Mouse (Mus musculus) heart, embryonic 15.5 days (tissue): ENCODE data around the gene 2010111I01Rik. TPM values are rescaled to one million over a fixed set of nuclear protein-coding genes. Genes with fewer than 3 reads are reported as not detected.

Source experiments
- ATAC-seq: fragments of 200-750 bp; cut with Nextera tagmentation; replicated peaks from 2 replicates; pipeline ENCODE4 v1.8.0; 2017; ENCODE audit warnings: low read depth, moderate TSS enrichment; ENCODE audit not compliant: insufficient number of reproducible peaks, insufficient read depth, low FRiP score
- H3K27ac ChIP-seq: fragments of 300-500 bp; sonication (generic); 2 replicates; pipeline ENCODE4 v1.5.1; 2015; ENCODE audit warnings: mild to moderate bottlenecking, inconsistent platforms
- H3K27me3 ChIP-seq: fragments of 300-500 bp; sonication (generic); 2 replicates; pipeline ENCODE4 v1.6.1; 2015; ENCODE audit warnings: inconsistent platforms
- H3K36me3 ChIP-seq: fragments of 300-500 bp; sonication (generic); 2 replicates; pipeline ENCODE4 v1.6.1; 2015; ENCODE audit warnings: mild to moderate bottlenecking, inconsistent platforms
- H3K4me1 ChIP-seq: fragments of 300-500 bp; sonication (generic); replicated peaks from 2 replicates; pipeline ENCODE4 v1.6.1; 2015; ENCODE audit warnings: inconsistent platforms
- H3K4me2 ChIP-seq: fragments of 300-500 bp; sonication (generic); 2 replicates; pipeline ENCODE4 v1.6.1; 2015; ENCODE audit warnings: inconsistent platforms, mild to moderate bottlenecking, moderate library complexity
- H3K4me3 ChIP-seq: fragments of 300-500 bp; sonication (generic); 2 replicates; pipeline ENCODE4 v1.5.1; 2015; ENCODE audit warnings: mild to moderate bottlenecking, inconsistent platforms
- H3K9ac ChIP-seq: fragments of 300-500 bp; sonication (generic); 2 replicates; pipeline ENCODE4 v1.6.1; 2015; ENCODE audit warnings: mild to moderate bottlenecking, inconsistent platforms
- H3K9me3 ChIP-seq: fragments of 300-500 bp; sonication (generic); replicated peaks from 2 replicates; pipeline ENCODE4 v1.6.1; 2016; ENCODE audit warnings: inconsistent platforms
- WGBS: fragments of 180-500 bp; shearing (Covaris S2); methylation state at CpG from one replicate; pipeline ENCODE4 v1.1.7; 2015; ENCODE audit warnings: mixed read lengths; 5-methylcytosine and 5-hydroxymethylcytosine counted together
- polyA plus RNA-seq: library from polyadenylated mRNA; unstranded; fragments of >200 nt; fragmentation: Nextera tagmentation; extraction: Ambion mirVana; gene quantifications from 2 replicates; pipeline ENCODE4 v1.2.1, GENCODE M21; 2015

The 2010111I01Rik gene
- polyA plus RNA-seq, 1 experiment from 2014 or later: 59.9 TPM

- 38% methylated on average over 3 of the region's 3 CpGs for WGBS
- no peaks in the 10 kb centered on the region for H3K27me3 ChIP-seq
- ATAC-seq: no peak
- peaks cover 41% of the 10 kb centered on the region for H3K4me1 ChIP-seq
- no peaks in the 10 kb centered on the region for H3K36me3 ChIP-seq
- no peak overlapping the region for H3K4me2 ChIP-seq
- peak overlapping the region; percentile 48 for H3K27ac ChIP-seq
- no peak overlapping the region for H3K9ac ChIP-seq
- no peaks in the 10 kb centered on the region for H3K9me3 ChIP-seq
- no peak overlapping the region for H3K4me3 ChIP-seq
Observed at GRCm38 (mm10) chr13:63117495-63118184, 152.9 kb downstream of the 2010111I01Rik start.

DNA sequence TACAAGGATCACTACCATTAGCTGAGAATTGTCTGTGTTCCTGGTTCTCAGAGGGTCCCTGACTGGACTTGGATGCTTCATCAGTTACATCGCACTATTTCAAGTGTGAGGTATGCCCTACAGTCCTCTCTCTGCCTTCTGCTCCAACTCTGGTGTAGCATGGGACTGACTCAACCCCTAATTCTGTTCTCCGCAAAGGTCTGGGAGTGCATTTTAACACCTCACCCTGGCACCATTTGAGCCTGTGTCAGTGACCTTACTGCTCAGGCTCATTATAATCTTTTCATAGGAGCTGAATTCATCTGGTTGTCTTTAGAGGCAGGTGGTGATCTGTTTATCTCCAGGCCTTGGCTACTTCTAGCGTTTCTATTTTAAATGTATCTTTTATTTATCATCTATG is 154.0 kb downstream of the 2010111I01Rik start:
- Histone ChIP-seq H3K4me1 (peaks cover 34% of the 10 kb centered on the region), H3K9me3 (no peaks in the 10 kb centered on the region), H3K36me3 (no peaks in the 10 kb centered on the region), H3K27me3 (no peaks in the 10 kb centered on the region), H3K4me2 (no peak overlapping the region), H3K9ac (no peak overlapping the region), H3K27ac (peak overlapping the region; percentile 48), H3K4me3 (no peak overlapping the region)
- ATAC-seq: no peak
- 48% methylated on average over 3 of the region's 3 CpGs for WGBS

GRCm38 (mm10) chr13:63120296-63120695 is 155.6 kb downstream of the 2010111I01Rik start:
- Histone ChIP-seq H3K4me1 (peaks cover 23% of the 10 kb centered on the region), H3K9me3 (no peaks in the 10 kb centered on the region), H3K27me3 (no peaks in the 10 kb centered on the region), H3K4me2 (no peak overlapping the region), H3K9ac (no peak overlapping the region), H3K4me3 (no peak overlapping the region), H3K27ac (no peak overlapping the region), H3K36me3 (no peaks in the 10 kb centered on the region)
- ATAC-seq: no peak
- 82% methylated on average over 2 of the region's 2 CpGs for WGBS

DNA sequence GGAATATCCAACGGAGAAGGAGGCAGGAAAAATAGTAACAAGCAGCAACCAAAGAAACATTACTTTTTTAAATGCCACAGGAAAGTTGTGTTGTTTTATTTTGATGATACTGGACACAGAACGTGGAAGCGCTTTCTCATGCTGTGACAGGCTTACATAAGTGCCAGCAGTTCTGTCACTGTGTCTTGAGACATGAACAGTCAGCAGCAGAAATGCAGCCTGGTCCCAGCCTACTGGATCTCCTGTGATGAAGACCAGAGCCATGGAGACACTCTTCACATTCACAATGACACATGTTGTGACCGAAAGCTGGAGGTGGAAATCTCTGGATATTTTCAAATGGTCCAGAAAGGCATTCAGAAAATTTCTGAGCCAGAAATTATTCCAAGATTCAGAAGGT is 157.1 kb downstream of the 2010111I01Rik start:
- no peak overlapping the region for H3K4me2 ChIP-seq
- no peak overlapping the region for H3K4me3 ChIP-seq
- H3K9ac ChIP-seq: no peak overlapping the region
- no peaks in the 10 kb centered on the region for H3K27me3 ChIP-seq
- WGBS: 57% methylated on average over 4 of the region's 4 CpGs
- peaks cover 22% of the 10 kb centered on the region for H3K4me1 ChIP-seq
- no peak for ATAC-seq
- H3K27ac ChIP-seq: no peak overlapping the region
- no peaks in the 10 kb centered on the region for H3K9me3 ChIP-seq
- H3K36me3 ChIP-seq: no peaks in the 10 kb centered on the region

DNA sequence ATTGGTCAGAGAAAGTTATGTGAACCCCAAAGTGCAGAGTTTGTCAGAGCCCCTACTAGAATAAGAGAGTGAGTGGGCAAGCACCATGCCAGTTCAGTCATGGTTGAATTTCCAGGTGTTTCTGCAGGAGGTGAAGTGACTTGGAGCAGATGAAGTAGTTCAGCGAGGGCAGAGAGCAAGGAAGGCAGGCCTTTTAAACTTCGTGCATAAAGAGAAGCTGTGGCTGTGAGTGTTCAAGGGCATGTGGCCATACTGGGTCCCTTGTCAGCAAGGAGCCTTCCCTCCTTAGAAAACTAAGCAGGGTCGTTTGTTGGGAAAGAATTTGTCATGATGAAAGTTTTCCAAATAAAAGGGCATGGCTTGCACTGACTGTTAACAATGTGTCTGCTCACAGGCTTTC is 161.5 kb downstream of the 2010111I01Rik start:
- no peaks in the 10 kb centered on the region for H3K36me3 ChIP-seq
- H3K4me1 ChIP-seq: no peaks in the 10 kb centered on the region
- no peak overlapping the region for H3K4me2 ChIP-seq
- H3K9ac ChIP-seq: no peak overlapping the region
- H3K27ac ChIP-seq: no peak overlapping the region
- H3K4me3 ChIP-seq: no peak overlapping the region
- 71% methylated on average over 3 of the region's 3 CpGs for WGBS
- peaks cover 6% of the 10 kb centered on the region; the same call in 1 of the 2 replicates for H3K9me3 ChIP-seq
- ATAC-seq: no peak
- H3K27me3 ChIP-seq: no peaks in the 10 kb centered on the region

DNA sequence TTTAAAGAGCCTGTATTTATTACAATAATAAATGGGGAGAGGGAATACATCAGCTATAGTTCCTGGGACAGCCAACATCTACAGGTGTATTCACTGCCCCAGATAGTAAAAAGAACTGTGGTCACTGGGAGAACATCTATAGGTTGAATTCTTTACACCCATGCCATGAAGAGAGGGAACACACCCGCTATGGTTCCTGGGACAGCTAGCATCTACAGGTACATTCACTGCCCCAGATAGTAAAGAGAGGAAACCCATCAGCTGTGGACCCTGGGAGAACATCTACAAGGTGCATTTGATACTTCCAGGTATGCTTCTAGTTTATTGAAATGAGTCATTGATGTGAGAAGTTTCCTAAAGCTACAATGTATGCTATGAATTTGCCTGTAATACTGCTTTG is 162.8 kb downstream of the 2010111I01Rik start:
- H3K4me1 ChIP-seq: no peaks in the 10 kb centered on the region
- WGBS: 93% methylated on average over 1 of the region's 1 CpGs
- ATAC-seq: no peak
- H3K27me3 ChIP-seq: no peaks in the 10 kb centered on the region
- H3K9me3 ChIP-seq: peaks cover 6% of the 10 kb centered on the region; the same call in 1 of the 2 replicates
- H3K36me3 ChIP-seq: no peaks in the 10 kb centered on the region
- H3K9ac ChIP-seq: no peak overlapping the region
- H3K4me2 ChIP-seq: no peak overlapping the region
- H3K27ac ChIP-seq: no peak overlapping the region
- H3K4me3 ChIP-seq: no peak overlapping the region

- ATAC-seq: no peak
- WGBS: 67% methylated on average over 5 of the region's 5 CpGs
Observed at GRCm38 (mm10) chr13:63134879-63135421, 170.3 kb downstream of the 2010111I01Rik start.

GRCm38 (mm10) chr13:63135994-63136393 is 171.3 kb downstream of the 2010111I01Rik start:
- no peak overlapping the region for H3K4me3 ChIP-seq
- ATAC-seq: no peak
- 85% methylated on average over 7 of the region's 7 CpGs for whole genome bisulfite sequencing

More at GRCm38 (mm10) chr13:63134879-63135421, 170.3 kb downstream of the 2010111I01Rik start:
- Histone ChIP-seq H3K4me1 (no peaks in the 10 kb centered on the region), H3K4me3 (no peak overlapping the region), H3K36me3 (no peaks in the 10 kb centered on the region), H3K9ac (no peak overlapping the region), H3K27ac (no peak overlapping the region), H3K9me3 (no peaks in the 10 kb centered on the region), H3K27me3 (no peaks in the 10 kb centered on the region), H3K4me2 (no peak overlapping the region)

GRCm38 (mm10) chr13:63136775-63137174 is 172.1 kb downstream of the 2010111I01Rik start:
- H3K4me1 ChIP-seq: peaks cover 3% of the 10 kb centered on the region; the same call in 1 of the 2 replicates

More at GRCm38 (mm10) chr13:63135994-63136393, 171.3 kb downstream of the 2010111I01Rik start:
- no peak overlapping the region for H3K9ac ChIP-seq
- H3K36me3 ChIP-seq: no peaks in the 10 kb centered on the region
- H3K9me3 ChIP-seq: no peaks in the 10 kb centered on the region
- H3K4me1 ChIP-seq: peaks cover 3% of the 10 kb centered on the region; the same call in 1 of the 2 replicates
- H3K4me2 ChIP-seq: no peak overlapping the region
- H3K27me3 ChIP-seq: no peaks in the 10 kb centered on the region
- H3K27ac ChIP-seq: no peak overlapping the region

DNA sequence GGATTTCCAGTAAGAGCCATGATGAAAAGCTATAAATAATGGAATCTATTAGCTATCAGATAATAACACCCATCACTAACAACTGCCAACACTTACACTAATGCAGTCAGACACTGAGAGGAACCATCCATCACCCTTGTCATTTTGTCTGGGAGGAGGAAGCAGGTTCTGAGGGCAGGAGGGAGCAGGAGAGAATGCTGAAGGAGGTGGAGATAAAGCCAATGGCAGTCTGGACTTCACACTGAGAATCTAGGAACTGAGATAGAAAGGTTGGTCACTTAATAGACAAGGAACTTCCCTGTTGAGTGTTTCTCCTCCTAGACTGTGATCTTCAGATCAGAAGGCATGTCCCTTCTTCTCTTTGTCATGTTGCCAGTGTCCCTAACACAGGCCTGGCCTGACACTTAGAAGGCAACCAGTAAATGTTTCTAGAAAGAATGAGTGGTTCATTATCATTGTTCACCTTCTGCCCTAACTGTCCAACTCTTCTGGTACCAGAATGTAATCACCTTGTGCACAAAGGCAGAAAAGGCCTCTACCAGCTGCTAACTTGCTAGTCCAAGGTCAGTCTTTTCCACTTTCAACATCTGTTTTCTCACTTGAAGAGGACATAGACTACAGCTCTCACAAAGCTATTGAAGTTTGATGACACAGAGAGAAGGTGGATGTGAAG is 173.8 kb downstream of the 2010111I01Rik start:
- H3K9ac ChIP-seq: no peak overlapping the region
- no peak overlapping the region for H3K4me2 ChIP-seq
- H3K9me3 ChIP-seq: no peaks in the 10 kb centered on the region
- no peak for ATAC-seq
- H3K27me3 ChIP-seq: no peaks in the 10 kb centered on the region
- no peaks in the 10 kb centered on the region for H3K36me3 ChIP-seq
- no peak overlapping the region for H3K27ac ChIP-seq
- peaks cover 3% of the 10 kb centered on the region; the same call in 1 of the 2 replicates for H3K4me1 ChIP-seq
- no peak overlapping the region for H3K4me3 ChIP-seq

More at GRCm38 (mm10) chr13:63136775-63137174, 172.1 kb downstream of the 2010111I01Rik start:
- no peak overlapping the region for H3K27ac ChIP-seq
- no peaks in the 10 kb centered on the region for H3K36me3 ChIP-seq
- no peaks in the 10 kb centered on the region for H3K9me3 ChIP-seq
- WGBS: 70% methylated on average over 1 of the region's 1 CpGs
- no peak overlapping the region for H3K4me2 ChIP-seq
- H3K27me3 ChIP-seq: no peaks in the 10 kb centered on the region
- ATAC-seq: no peak
- H3K4me3 ChIP-seq: no peak overlapping the region
- H3K9ac ChIP-seq: no peak overlapping the region

GRCm38 (mm10) chr13:63139463-63140226 is 175.0 kb downstream of the 2010111I01Rik start:
- H3K4me1 ChIP-seq: peaks cover 3% of the 10 kb centered on the region; the same call in 1 of the 2 replicates
- H3K9me3 ChIP-seq: no peaks in the 10 kb centered on the region
- no peak overlapping the region for H3K4me3 ChIP-seq
- H3K27ac ChIP-seq: peak overlapping the region; percentile 68
- no peak for ATAC-seq
- H3K27me3 ChIP-seq: no peaks in the 10 kb centered on the region
- H3K36me3 ChIP-seq: no peaks in the 10 kb centered on the region
- H3K4me2 ChIP-seq: no peak overlapping the region
- 69% methylated on average over 10 of the region's 10 CpGs for WGBS
- no peak overlapping the region for H3K9ac ChIP-seq
